ENCODE assay signal across 9 mouse cellular contexts in the genomic region with DNA sequence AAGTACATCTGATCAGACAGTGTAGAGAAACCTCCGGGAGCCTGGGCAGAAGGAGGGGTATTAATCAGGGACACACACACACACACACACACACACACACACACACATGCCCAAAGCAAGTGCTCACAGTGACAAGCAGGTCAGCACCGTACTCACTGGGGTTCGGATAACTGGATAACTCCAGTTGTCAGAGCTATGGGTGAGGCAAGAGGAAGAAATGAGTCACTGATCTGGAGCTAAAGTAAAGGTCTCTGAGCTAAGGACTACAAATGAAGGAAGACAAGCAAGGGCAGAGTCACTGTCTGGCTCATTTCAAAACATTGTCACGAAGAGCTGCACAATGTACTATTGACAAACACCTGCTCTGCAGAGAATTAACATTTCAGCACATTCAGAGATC.
DNase-seq lines count a peak whose midpoint lies in the region; ATAC-seq and TF ChIP-seq lines count a peak whose summit lies in the region.
"Had no signal": no experiment of that assay in that cellular context is flagged by ENCODE, and none has a peak within 500 bp of the region (broad histone marks: within the 10 kb centered on the region; RNA-seq: fewer than 3 reads in every experiment).

No protein-coding gene starts in this region.

- no peaks in the 10 kb centered on the region for H3K4me1 ChIP-seq in hindbrain, postnatal 0 days (ENCODE audit: insufficient read depth, low read length)
- no peaks in the 10 kb centered on the region for H3K4me1 ChIP-seq in hindbrain, embryonic 13.5 days (replicated peaks)
- no peaks in the 10 kb centered on the region for H3K4me1 ChIP-seq in forebrain, embryonic 11.5 days (replicated peaks; ENCODE audit: control insufficient read depth, insufficient read depth, low read length)
- H3K4me1 ChIP-seq: midbrain, embryonic 12.5 days had no signal

- ATAC-seq in hindbrain, postnatal 0 days: 0 out of 2 replicates have a peak, but pooled peaks have one; percentile 27
- no peak for ATAC-seq in hindbrain, embryonic 13.5 days (ENCODE audit: low FRiP score)
- ATAC-seq in CD4-positive, CD25-positive, alpha-beta regulatory T cell, adult 4 months: peak; percentile 67
- peak; percentile 46; the same call in 1 of the 2 replicates for ATAC-seq in megakaryocyte, adult 5-6 weeks (ENCODE audit: poor library complexity, severe bottlenecking)
- ATAC-seq in forebrain, embryonic 11.5 days (replicated peaks; ENCODE audit: low FRiP score): no peak

- 69% methylated on average over 4 of the region's 4 CpGs for WGBS in hindbrain, postnatal 0 days
- WGBS in hindbrain, embryonic 13.5 days: 83% methylated on average over 4 of the region's 4 CpGs
- WGBS in forebrain, embryonic 11.5 days: 80% methylated on average over 4 of the region's 4 CpGs

- no peak overlapping the region for H3K27ac ChIP-seq in hindbrain, postnatal 0 days
- no peak overlapping the region for H3K27ac ChIP-seq in hindbrain, embryonic 13.5 days
- no peak overlapping the region for H3K27ac ChIP-seq in forebrain, embryonic 11.5 days (ENCODE audit: low read depth, low read length)
- H3K27ac ChIP-seq: midbrain, embryonic 12.5 days had no signal

- TF ChIP-seq CTCF in hindbrain, postnatal 0 days (IDR thresholded peaks at IDR 0.05; ENCODE audit: low read depth): no peak

- DNase-seq in hindbrain, postnatal 0 days (ENCODE audit: low spot score): no peak
- DNase-seq in heart, adult 9 months (ENCODE audit: low spot score in 2 of 2): peak; percentile 39 to 54
- no peak for DNase-seq in left cerebral cortex, adult 9 months (ENCODE audit: low spot score in 2 of 2)
- DNase-seq in forebrain, embryonic 11.5 days (ENCODE audit: low spot score): no peak
- DNase-seq in left cerebral cortex, postnatal 25 days (ENCODE audit: low spot score in 2 of 2): no peak

- no peak overlapping the region for H3K9ac ChIP-seq in hindbrain, postnatal 0 days (replicated peaks; ENCODE audit: low read length)
- H3K9ac ChIP-seq in hindbrain, embryonic 13.5 days: no peak overlapping the region
- no peak overlapping the region for H3K9ac ChIP-seq in forebrain, embryonic 11.5 days (ENCODE audit: low read length)
- H3K9ac ChIP-seq: midbrain, embryonic 12.5 days had no signal

- no peaks in the 10 kb centered on the region for H3K9me3 ChIP-seq in hindbrain, postnatal 0 days (ENCODE audit: low read length)
- H3K9me3 ChIP-seq in hindbrain, embryonic 13.5 days: no peaks in the 10 kb centered on the region
- no peaks in the 10 kb centered on the region for H3K9me3 ChIP-seq in forebrain, embryonic 11.5 days (ENCODE audit: control insufficient read depth, low read length)
- H3K9me3 ChIP-seq: midbrain, embryonic 12.5 days had no signal

- no peak overlapping the region for H3K4me2 ChIP-seq in hindbrain, postnatal 0 days (ENCODE audit: low read depth, low read length)
- no peak overlapping the region for H3K4me2 ChIP-seq in hindbrain, embryonic 13.5 days
- no peak overlapping the region for H3K4me2 ChIP-seq in forebrain, embryonic 11.5 days (ENCODE audit: low read depth, low read length, severe bottlenecking)
- H3K4me2 ChIP-seq: midbrain, embryonic 12.5 days had no signal

- no peaks in the 10 kb centered on the region for H3K36me3 ChIP-seq in hindbrain, postnatal 0 days (ENCODE audit: insufficient read depth, low read length)
- no peaks in the 10 kb centered on the region for H3K36me3 ChIP-seq in hindbrain, embryonic 13.5 days
- H3K36me3 ChIP-seq in forebrain, embryonic 11.5 days (ENCODE audit: control insufficient read depth, insufficient read depth, low read length): no peaks in the 10 kb centered on the region
- H3K36me3 ChIP-seq: midbrain, embryonic 12.5 days had no signal

- H3K4me3 ChIP-seq in hindbrain, postnatal 0 days (ENCODE audit: low read length): no peak overlapping the region
- H3K4me3 ChIP-seq in hindbrain, embryonic 13.5 days: no peak overlapping the region
- H3K4me3 ChIP-seq in forebrain, embryonic 11.5 days (ENCODE audit: low read depth, low read length): no peak overlapping the region
- H3K4me3 ChIP-seq: midbrain, embryonic 12.5 days had no signal

- intact Hi-C loops in left cerebral cortex, postnatal 25 days (cut with DNase I): no loop called here

- no peaks in the 10 kb centered on the region for H3K27me3 ChIP-seq in hindbrain, postnatal 0 days (ENCODE audit: insufficient read depth, low read length)
- H3K27me3 ChIP-seq in hindbrain, embryonic 13.5 days: no peaks in the 10 kb centered on the region
- no peaks in the 10 kb centered on the region for H3K27me3 ChIP-seq in forebrain, embryonic 11.5 days (ENCODE audit: control insufficient read depth, insufficient read depth, low read length)
- H3K27me3 ChIP-seq: midbrain, embryonic 12.5 days had no signal

Comparison
In these comparisons a context has a peak if more than half of its experiments do, and no peak if none do; other contexts are left out.
1. ATAC-seq: peak in hindbrain, postnatal 0 days (single experiment), CD4-positive, CD25-positive, alpha-beta regulatory T cell, adult 4 months (single experiment) and megakaryocyte, adult 5-6 weeks (single experiment); none in hindbrain, embryonic 13.5 days (single experiment) and forebrain, embryonic 11.5 days (single experiment).
2. DNase-seq: peak in heart, adult 9 months (2 of 2); none in hindbrain, postnatal 0 days (single experiment), left cerebral cortex, adult 9 months (0 of 2), forebrain, embryonic 11.5 days (single experiment) and left cerebral cortex, postnatal 25 days (0 of 2).